Mouse (Mus musculus): Measurements from ENCODE around the gene Snrpc. TPM values are rescaled to one million over a fixed set of nuclear protein-coding genes. Genes with fewer than 3 reads are reported as not detected.
"Not testable (repeated sequence)": the region's sequence is repeated elsewhere in the genome, so short reads cannot be mapped to it uniquely, and the experiment has no call there.

Snrpc gene
- 10 to 100 TPM; 50.7 to 54.5 TPM for total RNA-seq (2021)

DNA sequence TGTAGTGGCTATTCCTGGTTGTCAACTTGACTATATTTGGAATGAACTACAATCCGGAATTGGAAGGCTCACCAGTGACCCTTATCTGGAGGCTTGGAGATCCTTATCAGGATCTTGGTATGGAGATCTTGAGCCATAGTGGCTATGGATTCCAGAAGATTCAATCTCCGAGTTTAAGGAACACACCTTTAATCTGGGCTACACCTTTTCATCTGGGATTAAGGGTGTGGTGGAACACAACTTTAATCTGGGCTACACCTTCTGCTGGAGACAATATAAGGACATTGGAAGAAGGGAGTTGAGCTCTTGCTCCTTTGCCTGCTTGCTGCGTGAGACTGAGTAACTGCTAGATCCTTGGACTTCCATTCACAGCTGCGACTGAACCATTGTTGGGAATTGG lies at the start of gene Snrpc:
TSS of gene Snrpc (plus strand) at position 301 of the 400 bp plus-strand sequence.
- intact Hi-C loops (cut with DNase I); DNase-seq (ENCODE audit: low spot score in 2 of 2): not testable (repeated sequence)

DNA sequence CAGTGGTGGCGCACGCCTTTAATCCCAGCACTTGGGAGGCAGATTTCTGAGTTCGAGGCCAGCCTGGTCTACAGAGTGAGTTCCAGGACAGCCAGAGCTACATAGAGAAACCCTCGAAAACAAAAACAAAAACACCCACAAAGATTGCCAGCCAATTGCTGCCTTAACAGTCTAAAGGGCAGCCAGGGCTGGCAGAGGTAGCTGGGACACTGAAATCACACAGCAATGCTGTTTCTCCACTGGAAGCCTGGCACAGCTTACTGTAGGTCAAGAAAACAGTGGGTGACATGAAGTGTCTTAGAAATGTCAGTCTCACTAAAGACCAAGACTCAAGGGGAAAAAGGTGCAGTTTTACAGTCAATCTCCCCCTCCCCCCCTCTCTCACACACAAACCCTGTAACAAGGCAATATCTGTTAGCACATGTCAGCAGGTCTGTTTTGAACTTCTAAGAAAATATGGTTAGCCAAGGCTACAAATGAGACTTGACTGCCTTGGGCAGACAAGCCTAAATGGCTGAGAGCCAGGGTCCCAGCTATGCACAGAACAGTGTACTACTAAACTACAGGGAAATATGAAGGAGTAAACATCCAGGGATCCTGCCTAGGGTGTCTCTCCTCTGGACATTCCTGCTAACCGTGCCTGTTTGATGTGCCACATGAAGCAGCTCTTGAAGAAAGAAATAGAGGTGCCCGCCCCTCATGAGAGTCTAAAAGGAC lies 49.3 kb upstream of the Snrpc start:
- intact Hi-C loops (cut with DNase I) = no loop called here
- DNase-seq (ENCODE audit: low spot score in 2 of 2) = no peak

- no peak for DNase-seq (ENCODE audit: low spot score in 2 of 2)
- intact Hi-C loops (cut with DNase I) = no loop called here
These were observed 47.9 kb upstream of the Snrpc start for GRCm38 (mm10) chr17:27790015-27790414.

DNA sequence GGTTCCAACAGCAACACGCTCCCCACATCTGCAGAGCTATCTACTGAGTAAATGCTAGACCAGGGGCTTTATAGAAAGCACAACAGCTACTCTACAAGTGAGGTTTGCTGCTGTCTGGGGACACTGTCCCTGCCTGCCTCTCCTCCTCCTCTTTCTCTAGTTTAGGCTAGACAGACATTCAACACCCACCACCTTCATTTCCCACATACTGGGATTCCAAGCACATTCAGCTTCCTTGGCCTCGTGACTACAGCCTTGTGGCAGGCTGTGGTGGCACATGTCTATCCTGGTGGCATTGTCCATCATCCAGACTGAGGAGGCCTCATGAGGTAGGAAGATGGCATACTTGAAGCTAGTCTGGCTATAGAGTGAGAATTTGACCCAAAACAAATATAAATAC lies 47.0 kb upstream of the Snrpc start:
- intact Hi-C loops (cut with DNase I) = no loop called here

GRCm38 (mm10) chr17:27791556-27791955 lies 46.4 kb upstream of the Snrpc start:
- intact Hi-C loops (cut with DNase I) = no loop called here
- DNase-seq (ENCODE audit: low spot score in 2 of 2) = no peak

More for the DNA sequence above, 47.0 kb upstream of the Snrpc start:
- peak in 1 of 2 experiments; percentile 62 for DNase-seq (ENCODE audit: low spot score in 2 of 2)

- intact Hi-C loops (cut with DNase I) = no loop called here
- no peak for DNase-seq (ENCODE audit: low spot score in 2 of 2)
These were observed 45.4 kb upstream of the Snrpc start for GRCm38 (mm10) chr17:27792516-27792915.

DNA sequence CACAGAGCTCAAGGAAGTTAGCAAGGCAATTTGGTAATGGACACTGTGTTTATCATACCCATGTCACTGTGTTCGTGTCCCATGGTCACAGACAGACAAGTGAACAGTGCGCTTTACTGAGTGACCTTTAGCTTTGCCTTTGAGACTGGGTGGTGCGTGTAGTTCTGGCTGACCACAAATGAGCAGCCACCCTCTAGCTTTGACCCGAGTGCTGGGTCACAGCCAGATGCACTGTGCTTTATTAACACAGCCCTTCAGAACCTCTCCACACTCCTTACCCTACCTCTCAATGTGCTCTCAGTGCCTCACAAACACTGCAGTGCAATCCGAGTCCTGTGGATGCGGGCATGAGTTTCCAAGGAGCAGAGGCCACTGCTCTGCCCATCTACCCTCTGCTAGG lies 44.8 kb upstream of the Snrpc start:
- intact Hi-C loops (cut with DNase I) = no loop called here
- DNase-seq (ENCODE audit: low spot score in 2 of 2) = no peak

DNA sequence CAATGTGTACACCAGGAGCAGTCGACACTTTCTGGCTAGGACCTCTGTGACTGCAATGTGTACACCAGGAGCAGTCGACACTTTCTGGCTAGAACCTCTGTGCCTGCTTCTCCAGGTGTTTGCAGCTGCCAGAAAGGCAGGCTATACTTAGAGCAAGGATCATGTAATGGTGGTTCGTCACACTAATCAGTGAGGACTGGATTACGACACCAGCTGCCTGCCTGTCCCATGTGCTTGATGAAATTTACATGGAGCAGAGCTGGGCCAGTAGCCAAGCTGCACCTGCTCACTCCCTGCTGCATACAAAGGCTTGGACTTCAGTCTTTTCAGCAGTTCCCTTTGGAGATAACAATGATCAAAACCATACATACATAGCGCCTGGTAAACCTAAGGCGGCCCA lies 41.2 kb upstream of the Snrpc start:
- intact Hi-C loops (cut with DNase I) = no loop called here
- peak in 1 of 2 experiments; percentile 50 for DNase-seq (ENCODE audit: low spot score in 2 of 2)

GRCm38 (mm10) chr17:27797341-27797872 lies 40.5 kb upstream of the Snrpc start:
- peak in 1 of 2 experiments; percentile 32 for DNase-seq (ENCODE audit: low spot score in 2 of 2)

GRCm38 (mm10) chr17:27799771-27800584 lies 38.0 kb upstream of the Snrpc start:
- no peak for DNase-seq (ENCODE audit: low spot score in 2 of 2)
- intact Hi-C loops (cut with DNase I) = no loop called here

More at GRCm38 (mm10) chr17:27797341-27797872, 40.5 kb upstream of the Snrpc start:
- intact Hi-C loops (cut with DNase I) = no loop called here

GRCm38 (mm10) chr17:27800710-27801648 lies 37.0 kb upstream of the Snrpc start:
- DNase-seq (ENCODE audit: low spot score in 2 of 2) = no peak
- intact Hi-C loops (cut with DNase I) = no loop called here

DNA sequence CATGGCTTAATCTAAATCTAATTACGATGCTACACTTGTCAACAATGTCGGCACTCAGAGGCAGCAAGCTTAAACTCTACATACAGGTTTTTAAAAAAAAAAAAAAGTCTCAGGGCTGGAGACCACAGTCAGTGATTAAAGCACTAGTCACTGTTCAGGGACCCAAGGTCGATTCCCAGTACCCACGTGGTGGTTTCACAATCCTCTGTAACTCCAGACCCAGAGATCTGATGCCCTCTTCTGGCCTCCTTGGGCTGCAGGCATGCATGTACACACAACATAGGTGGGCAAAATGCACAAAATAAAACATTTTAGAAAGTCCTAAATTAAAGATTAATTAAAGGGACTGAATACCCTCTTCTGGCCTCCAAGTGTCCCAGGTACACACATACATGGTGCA lies 34.2 kb upstream of the Snrpc start:
- intact Hi-C loops (cut with DNase I) = no loop called here
- no peak for DNase-seq (ENCODE audit: low spot score in 2 of 2)

GRCm38 (mm10) chr17:27804156-27804690 lies 33.7 kb upstream of the Snrpc start:
- no peak for DNase-seq (ENCODE audit: low spot score in 2 of 2)
- intact Hi-C loops (cut with DNase I) = no loop called here

- DNase-seq (ENCODE audit: low spot score in 2 of 2) = no peak
- intact Hi-C loops (cut with DNase I) = no loop called here
These were observed 32.9 kb upstream of the Snrpc start for GRCm38 (mm10) chr17:27804803-27805770.

GRCm38 (mm10) chr17:27807542-27808078 lies 30.3 kb upstream of the Snrpc start:
- intact Hi-C loops (cut with DNase I) = no loop called here
- no peak for DNase-seq (ENCODE audit: low spot score in 2 of 2)

DNA sequence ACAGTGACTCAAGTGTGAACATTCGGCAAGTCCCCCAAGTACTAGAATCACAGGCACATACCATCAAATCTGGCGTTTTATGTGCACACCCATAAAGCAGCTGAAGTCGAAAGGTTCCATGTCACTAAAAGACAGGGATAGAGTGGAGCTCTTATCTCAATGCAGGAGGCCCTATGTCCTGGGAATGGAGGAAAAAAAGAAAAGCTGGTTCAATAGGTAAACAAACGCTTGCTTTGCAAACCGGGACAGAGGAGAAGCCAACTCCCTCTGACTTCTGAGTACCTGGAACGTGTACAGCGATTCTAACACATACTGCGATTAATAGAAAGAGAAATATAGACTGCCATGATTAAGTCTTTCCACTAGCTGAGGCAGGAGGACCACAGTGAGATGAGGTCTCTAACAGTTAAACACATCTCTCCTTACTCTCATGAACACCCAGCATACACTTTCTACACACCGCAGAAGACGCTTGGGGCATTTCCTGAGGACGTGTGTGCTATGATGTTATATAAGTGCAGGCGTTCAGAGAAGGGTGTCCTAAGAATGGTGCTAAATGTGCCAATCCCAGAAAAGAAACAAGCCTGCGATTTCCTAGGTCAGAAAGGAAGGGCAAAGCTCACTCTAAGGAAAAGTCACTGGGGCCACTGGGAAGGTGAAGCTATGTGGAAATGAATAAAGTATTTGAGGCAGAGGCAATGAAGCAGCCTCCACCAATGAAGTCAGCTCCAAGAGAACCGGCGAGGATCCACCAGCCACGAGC lies 27.2 kb upstream of the Snrpc start:
- intact Hi-C loops (cut with DNase I) = no loop called here
- no peak for DNase-seq (ENCODE audit: low spot score in 2 of 2)

DNA sequence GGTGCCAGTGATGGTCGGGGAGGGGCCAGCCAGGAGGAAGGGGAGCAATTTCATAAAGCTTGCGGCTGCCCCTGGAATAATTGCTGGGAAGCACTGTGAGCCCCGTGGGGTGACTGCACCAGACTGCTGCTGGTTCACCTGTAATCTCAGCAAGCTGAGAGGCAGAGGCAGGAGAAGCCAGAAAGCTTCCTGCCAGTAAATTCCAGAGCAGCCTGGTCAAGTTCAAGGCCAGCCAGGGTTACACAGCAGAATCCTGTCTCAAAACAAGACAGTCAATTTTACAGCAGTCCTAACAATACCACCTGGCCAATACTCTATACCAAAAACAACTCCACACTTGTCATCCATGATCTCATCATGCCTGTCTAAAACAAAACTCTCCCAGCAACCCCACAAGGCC lies 26.0 kb upstream of the Snrpc start:
- intact Hi-C loops (cut with DNase I) = no loop called here
- DNase-seq (ENCODE audit: low spot score in 2 of 2) = no peak
